Mouse (Mus musculus): ENCODE measurements around the gene Htra1.

Htra1 gene

GRCm38 (mm10) chr7:131009178-131009577 is 73.3 kb downstream of the Htra1 start:
- DNase-seq (ENCODE audit: low read depth, low spot score): no peak

- DNase-seq (ENCODE audit: low read depth, low spot score): no peak
Measured at GRCm38 (mm10) chr7:131011901-131012300, 76.0 kb downstream of the Htra1 start.

- DNase-seq (ENCODE audit: low read depth, low spot score): no peak
Measured at GRCm38 (mm10) chr7:131019181-131019580, 83.3 kb downstream of the Htra1 start.

- DNase-seq (ENCODE audit: low read depth, low spot score): no peak
Measured at GRCm38 (mm10) chr7:131024807-131025206, 88.9 kb downstream of the Htra1 start.

- no peak for DNase-seq (ENCODE audit: low read depth, low spot score)
Measured at GRCm38 (mm10) chr7:131027557-131027956, 91.6 kb downstream of the Htra1 start.

GRCm38 (mm10) chr7:131031755-131032154 is 95.8 kb downstream of the Htra1 start, which contains the start of gene Dmbt1:
Dmbt1 (plus strand) TSS chr7:131032053.
- no peak for DNase-seq (ENCODE audit: low read depth, low spot score)

All from ES-CJ7 (cell line).